Mouse (Mus musculus) MEL (cell line): Measurements from ENCODE around the gene 4931423N10Rik.

ENCODE experiments used
- CTCF ChIP-seq, 3 experiments: IDR thresholded peaks in 2 of 3; conservative IDR thresholded peaks in 1 of 3; 2 replicates each; pipeline ENCODE4 v1.5.1; 2011 to 2012; ENCODE audit warnings: low read length in 3 of 3, low read depth in 2 of 3, mild to moderate bottlenecking in 2 of 3, improper control_type of control experiment in 1 of 3, inconsistent platforms in 1 of 3, mixed read lengths in 1 of 3, moderate library complexity in 1 of 3; ENCODE audit not compliant: control insufficient read depth in 1 of 3, insufficient read depth in 1 of 3, poor library complexity in 1 of 3, severe bottlenecking in 1 of 3
- EP300 ChIP-seq, 2 experiments: IDR thresholded peaks; 2 replicates each; pipeline ENCODE4 v1.6.1; 2011; ENCODE audit warnings: improper control_type of control experiment in 2 of 2, low read length in 2 of 2, low read depth in 1 of 2, mild to moderate bottlenecking in 1 of 2
- GATA1 ChIP-seq: IDR thresholded peaks from 2 replicates; pipeline ENCODE4 v1.6.1; 2011; ENCODE audit warnings: low read depth, low read length, improper control_type of control experiment
- MAFK ChIP-seq: IDR thresholded peaks from 2 replicates; pipeline ENCODE4 v1.6.1; 2011; ENCODE audit warnings: low read depth, mild to moderate bottlenecking, low read length, improper control_type of control experiment, borderline replicate concordance
- MAZ ChIP-seq: IDR thresholded peaks from 2 replicates; pipeline ENCODE4 v1.6.1; 2012; ENCODE audit warnings: low read depth, mild to moderate bottlenecking, inconsistent platforms, low read length, improper control_type of control experiment
- MYB ChIP-seq: IDR thresholded peaks from 2 replicates; pipeline ENCODE4 v1.6.1; 2011; ENCODE audit warnings: mild to moderate bottlenecking, low read depth, low read length, improper control_type of control experiment
- POLR2A ChIP-seq, 2 experiments: IDR thresholded peaks; 2 replicates each; pipeline ENCODE4 v1.6.1; 2011 to 2012; ENCODE audit warnings: low read length in 2 of 2, mild to moderate bottlenecking in 2 of 2, control low read depth in 1 of 2, improper control_type of control experiment in 1 of 2, low read depth in 1 of 2, moderate library complexity in 1 of 2; ENCODE audit not compliant: control insufficient read depth in 1 of 2, insufficient read depth in 1 of 2, poor library complexity in 1 of 2
- ZMIZ1 ChIP-seq: IDR thresholded peaks from 2 replicates; pipeline ENCODE4 v1.6.1; 2012; ENCODE audit warnings: low read depth, mild to moderate bottlenecking, inconsistent platforms, low read length, improper control_type of control experiment, moderate library complexity
- ZNF384 ChIP-seq: IDR thresholded peaks from 2 replicates; pipeline ENCODE4 v1.6.1; 2012; ENCODE audit warnings: low read depth, mild to moderate bottlenecking, inconsistent platforms, low read length, improper control_type of control experiment

GRCm38 (mm10) chr2:23213661-23214060 lies 6.4 kb downstream of the 4931423N10Rik start:
- no peak for TF ChIP-seq CTCF (IDR thresholded peaks at IDR 0.05 in 2 of 3, conservative IDR thresholded peaks at IDR 0.05 in 1 of 3; ENCODE audit: control insufficient read depth in 1 of 3, insufficient read depth in 1 of 3, low read depth in 2 of 3, low read length in 3 of 3, poor library complexity in 1 of 3, severe bottlenecking in 1 of 3)
- TF ChIP-seq MYB: no peak
- no peak for TF ChIP-seq EP300 (IDR thresholded peaks at IDR 0.05; ENCODE audit: low read depth in 1 of 2, low read length in 2 of 2)
- no peak for TF ChIP-seq ZMIZ1
- no peak for TF ChIP-seq GATA1
- TF ChIP-seq POLR2A (IDR thresholded peaks at IDR 0.05; ENCODE audit: control insufficient read depth in 1 of 2, insufficient read depth in 1 of 2, low read depth in 1 of 2, low read length in 2 of 2, poor library complexity in 1 of 2): no peak
- no peak for TF ChIP-seq MAZ
- TF ChIP-seq ZNF384: no peak
- no peak for TF ChIP-seq MAFK
